Mouse (Mus musculus) heart, adult 2 months (tissue): ENCODE data around the gene 2310034C09Rik.

Source experiments
- CTCF ChIP-seq: fragments of 200-600 bp; IDR thresholded peaks from 2 replicates; pipeline ENCODE4 v1.8.1; 2022; ENCODE audit warnings: antibody characterized with exemption, mild to moderate bottlenecking, moderate library complexity
- EP300 ChIP-seq: fragments of 200-500 bp; IDR thresholded peaks from 2 replicates; pipeline ENCODE4 v1.6.1; 2011; ENCODE audit warnings: low read depth, low read length, control low read depth; ENCODE audit not compliant: insufficient read depth

DNA sequence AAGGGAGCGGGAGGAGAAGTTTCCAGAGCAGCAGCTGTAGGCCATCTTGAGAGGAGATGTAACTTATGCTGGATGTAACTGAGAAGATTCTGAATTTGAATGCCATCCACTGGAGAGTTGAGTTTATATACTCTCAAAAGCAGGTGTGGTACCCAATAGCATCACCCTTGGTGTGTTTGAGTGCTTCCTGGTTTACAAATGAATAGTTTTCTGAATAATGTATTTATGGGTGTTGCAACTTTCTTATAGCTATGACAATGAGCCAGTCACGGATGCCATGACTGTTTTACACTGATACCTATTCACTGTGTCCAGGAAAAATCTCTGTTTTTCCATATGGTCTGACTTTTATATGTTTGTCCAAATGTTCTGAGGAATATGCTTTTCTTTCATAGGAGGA lies 15.5 kb downstream of the 2310034C09Rik start, which contains the start of gene 2310057N15Rik:
- TF ChIP-seq EP300 (no peak), CTCF (no peak)
